Mouse (Mus musculus) heart, embryonic 14.5 days (tissue): ENCODE results near the gene Tspan31. TPM values are rescaled to one million over a fixed set of nuclear protein-coding genes. Genes with fewer than 3 reads are reported as not detected.
A peak's percentile ranks its signal among the peaks of the same experiment; 100 is the strongest.

Source experiments
- ATAC-seq: fragments of 200-750 bp; cut with Nextera tagmentation; 2 replicates; pipeline ENCODE4 v1.8.0; 2017; ENCODE audit warnings: low read depth, moderate TSS enrichment; ENCODE audit not compliant: insufficient number of reproducible peaks, insufficient read depth, low FRiP score
- H3K27ac ChIP-seq, 2 experiments: fragments of 200-500 bp in 1 of 2; fragments of 300-500 bp in 1 of 2; sonication (generic) in 1 of 2; replicated peaks in 1 of 2; 2 replicates each; pipeline ENCODE4 v1.5.1; 2012 to 2014; ENCODE audit warnings: low read depth in 2 of 2, low read length in 2 of 2, control low read depth in 1 of 2, mild to moderate bottlenecking in 1 of 2, mixed read lengths in 1 of 2; ENCODE audit not compliant: control insufficient read depth in 1 of 2, insufficient read depth in 1 of 2
- H3K27me3 ChIP-seq: fragments of 300-500 bp; sonication (generic); 2 replicates; pipeline ENCODE4 v1.6.1; 2014; ENCODE audit warnings: mild to moderate bottlenecking, low read length, control low read depth; ENCODE audit not compliant: control insufficient read depth, insufficient read depth
- H3K36me3 ChIP-seq: fragments of 300-500 bp; sonication (generic); 2 replicates; pipeline ENCODE4 v1.6.1; 2014; ENCODE audit warnings: mild to moderate bottlenecking, control low read depth, low read length, mixed read lengths; ENCODE audit not compliant: control insufficient read depth, insufficient read depth
- H3K4me1 ChIP-seq, 2 experiments: fragments of 200-500 bp in 1 of 2; fragments of 300-500 bp in 1 of 2; sonication (generic) in 1 of 2; 2 replicates each; pipeline ENCODE4 v1.6.1; 2012 to 2014; ENCODE audit warnings: low read length in 2 of 2, control low read depth in 1 of 2, mixed read lengths in 1 of 2; ENCODE audit not compliant: control insufficient read depth in 2 of 2, insufficient read depth in 2 of 2
- H3K4me2 ChIP-seq: fragments of 300-500 bp; sonication (generic); 2 replicates; pipeline ENCODE4 v1.6.1; 2014; ENCODE audit warnings: mild to moderate bottlenecking, low read length
- H3K4me3 ChIP-seq, 2 experiments: fragments of 200-500 bp in 1 of 2; fragments of 300-500 bp in 1 of 2; sonication (generic) in 1 of 2; 2 replicates each; pipeline ENCODE4 v1.5.1; 2012 to 2014; ENCODE audit warnings: low read length in 2 of 2, mild to moderate bottlenecking in 2 of 2, control low read depth in 1 of 2, low read depth in 1 of 2, moderate library complexity in 1 of 2; ENCODE audit not compliant: control insufficient read depth in 1 of 2, insufficient read depth in 1 of 2
- H3K9ac ChIP-seq: fragments of 300-500 bp; sonication (generic); 2 replicates; pipeline ENCODE4 v1.6.1; 2014; ENCODE audit warnings: mild to moderate bottlenecking, low read length
- H3K9me3 ChIP-seq: fragments of 300-500 bp; sonication (generic); 2 replicates; pipeline ENCODE4 v1.6.1; 2016; ENCODE audit warnings: low read length, control low read depth; ENCODE audit not compliant: control insufficient read depth
- WGBS: fragments of 180-500 bp; shearing (Covaris S2); extraction: QIAGEN DNeasy Blood & Tissue Kit; methylation state at CpG from one replicate; pipeline ENCODE4 v1.1.7; 2014; 5-methylcytosine and 5-hydroxymethylcytosine counted together
- polyA plus RNA-seq: library from polyadenylated mRNA; unstranded; fragments of >200 nt; fragmentation: Nextera tagmentation; extraction: Ambion mirVana; gene quantifications from 2 replicates; pipeline ENCODE4 v1.2.1, GENCODE M21; 2014

Tspan31 gene
- polyA plus RNA-seq, 1 experiment from 2014 or later = 101 TPM

- no peaks in the 10 kb centered on the region for H3K4me1 ChIP-seq
- no peak overlapping the region for H3K9ac ChIP-seq
- H3K4me3 ChIP-seq = no peak overlapping the region
- H3K36me3 ChIP-seq = no peaks in the 10 kb centered on the region
- ATAC-seq = no peak
- H3K9me3 ChIP-seq = no peaks in the 10 kb centered on the region
- H3K27me3 ChIP-seq = peaks cover 8% of the 10 kb centered on the region
- no peak overlapping the region for H3K27ac ChIP-seq
- no peak overlapping the region for H3K4me2 ChIP-seq
- WGBS = 80% methylated on average over 12 of the region's 12 CpGs
Observed at GRCm38 (mm10) chr10:127036273-127036672, 33.8 kb downstream of the Tspan31 start.

DNA sequence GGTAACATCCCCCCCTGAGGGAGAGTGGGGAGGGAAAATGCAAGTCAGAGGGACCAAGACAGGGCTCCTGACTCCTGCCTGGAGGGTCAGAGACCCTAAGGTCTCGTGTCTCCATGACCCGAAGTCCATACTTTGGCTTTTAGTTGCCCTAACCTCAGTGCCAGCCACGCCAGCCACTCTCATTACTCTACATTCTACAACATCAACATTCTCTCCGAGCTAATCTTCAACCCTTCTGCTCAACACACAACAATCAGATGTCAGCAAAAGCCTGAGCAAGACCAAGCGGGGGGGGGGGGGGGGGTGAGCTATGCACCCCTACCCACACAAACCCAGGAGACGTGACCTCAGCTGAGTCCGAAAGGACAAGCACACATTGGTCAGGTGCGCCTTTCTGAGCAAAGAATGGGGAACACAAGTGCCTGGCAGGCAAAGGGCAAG is 36.7 kb downstream of the Tspan31 start:
- Histone ChIP-seq H3K4me3 (no peak overlapping the region), H3K36me3 (peaks cover 12% of the 10 kb centered on the region), H3K27me3 (no peaks in the 10 kb centered on the region), H3K4me1 (peaks cover 0 to 6% of the 10 kb centered on the region in 2 experiments; a peak in 2 of 4 replicates), H3K9me3 (no peaks in the 10 kb centered on the region), H3K4me2 (no peak overlapping the region), H3K27ac (no peak overlapping the region), H3K9ac (no peak overlapping the region)
- ATAC-seq = no peak
- 74% methylated on average over 8 of the region's 8 CpGs for WGBS

DNA sequence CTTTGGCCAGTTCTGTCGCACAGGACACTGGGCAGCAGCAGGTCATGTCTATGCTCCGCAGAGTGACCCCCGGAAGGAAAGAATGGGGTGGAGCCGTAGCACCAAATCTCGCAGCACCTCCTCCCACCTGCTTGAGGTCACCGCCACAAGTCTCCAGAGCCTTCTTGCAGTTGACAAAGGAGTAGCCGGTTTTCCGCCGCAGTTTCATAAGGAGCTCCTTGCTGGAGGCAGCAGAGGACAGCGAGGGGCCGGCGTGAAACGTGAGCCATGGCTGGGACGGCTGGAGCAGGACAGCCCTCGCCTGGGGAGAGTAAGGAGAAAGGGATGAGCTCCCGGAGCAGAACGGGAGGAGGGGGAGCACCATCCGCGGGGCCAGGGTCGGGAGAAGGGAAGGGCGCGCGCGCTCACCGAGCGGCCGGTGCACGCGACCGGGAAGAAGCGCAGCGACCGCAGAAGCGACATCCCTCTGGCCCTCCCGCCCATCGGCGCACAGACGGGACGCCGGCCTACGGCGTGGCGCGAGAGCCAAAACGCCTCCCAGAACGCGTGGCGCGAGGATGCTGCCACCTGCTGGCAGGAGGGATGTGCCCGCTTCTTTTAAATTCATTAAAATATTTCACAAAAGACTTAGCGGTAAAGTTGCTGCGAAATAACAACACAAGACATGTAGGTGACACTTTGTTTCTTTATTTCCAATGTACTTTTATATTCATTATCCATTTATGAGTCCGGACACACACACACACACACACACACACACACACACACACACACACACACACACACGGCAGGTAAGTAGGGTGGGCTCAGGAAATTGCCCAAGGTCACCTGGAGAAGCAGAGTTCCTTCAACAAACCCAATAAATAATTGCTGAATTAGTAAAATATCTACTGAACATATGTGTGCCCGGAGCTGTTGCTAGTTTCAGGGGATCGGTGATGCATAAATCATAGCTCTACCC is 39.4 kb downstream of the Tspan31 start, which contains the start of gene Tsfm:
TSS of gene Tsfm (minus strand) at position 505 of the 961 bp plus-strand sequence.
- Histone ChIP-seq H3K9ac (peak within 1 kb of the TSS; percentile 89), H3K4me2 (peak within 1 kb of the TSS; percentile 81), H3K4me1 (peaks cover 0 to 6% of the 10 kb centered on the region in 2 experiments; a peak in 2 of 4 replicates), H3K36me3 (peaks cover 39% of the 10 kb centered on the region), H3K27me3 (no peaks in the 10 kb centered on the region), H3K27ac (peak within 1 kb of the TSS; percentile 17 to 66), H3K9me3 (no peaks in the 10 kb centered on the region), H3K4me3 (peak within 1 kb of the TSS; percentile 68 to 84)
- WGBS = 6% methylated on average over 54 of the region's 56 CpGs
- ATAC-seq = peak; percentile 81

DNA sequence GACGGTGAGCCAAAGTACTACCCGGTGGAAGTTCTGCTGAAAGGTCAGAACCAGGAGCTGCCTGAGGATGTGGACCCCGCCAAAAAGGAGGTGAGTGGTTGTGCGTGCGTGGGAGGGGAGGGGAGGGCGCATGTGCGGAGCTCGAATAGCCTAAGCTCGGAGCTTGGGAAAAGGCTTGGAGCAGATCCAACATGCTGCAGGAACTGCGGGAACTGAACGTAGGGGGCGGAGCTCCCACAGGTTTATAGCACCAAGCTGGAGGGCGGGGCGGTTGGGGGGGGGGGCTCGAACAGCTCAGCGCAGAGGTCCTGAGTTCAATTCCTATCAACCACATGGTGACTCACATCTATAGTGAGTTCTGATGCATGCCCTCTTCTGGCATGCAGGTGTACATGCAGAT is 51.6 kb downstream of the Tspan31 start:
- Histone ChIP-seq H3K36me3 (peaks cover 21% of the 10 kb centered on the region), H3K27ac (no peak overlapping the region), H3K9me3 (no peaks in the 10 kb centered on the region), H3K4me2 (no peak overlapping the region), H3K4me1 (no peaks in the 10 kb centered on the region), H3K9ac (no peak overlapping the region), H3K4me3 (no peak overlapping the region), H3K27me3 (no peaks in the 10 kb centered on the region)
- 72% methylated on average over 16 of the region's 16 CpGs for WGBS
- ATAC-seq = no peak

Other genes with a start within 250 kb of the Tspan31 start
- gene Atp23, start 168.9 kb downstream of the Tspan31 start, polyA plus RNA-seq = 9.4 and 10.0 TPM in 2 replicates
- gene Ctdsp2, start 91.5 kb downstream of the Tspan31 start, polyA plus RNA-seq = 60.4 and 64.4 TPM in 2 replicates
- gene Avil, start 69.6 kb downstream of the Tspan31 start, polyA plus RNA-seq = 0.19 and 0.39 TPM in 2 replicates
- 84.6 and 85.0 TPM in 2 replicates for gene Tsfm, start 39.4 kb downstream of the Tspan31 start, polyA plus RNA-seq
- 36.3 and 37.1 TPM in 2 replicates for gene Mettl1, start 28.9 kb downstream of the Tspan31 start, polyA plus RNA-seq
- 0.16 and 0.30 TPM in 2 replicates for gene Eef1akmt3, start 28.8 kb downstream of the Tspan31 start, polyA plus RNA-seq
- gene Cyp27b1, start 22.0 kb downstream of the Tspan31 start, polyA plus RNA-seq = not detected in 2 replicates
- 0.16 and 0.39 TPM in 2 replicates for gene March9, start 10.1 kb downstream of the Tspan31 start, polyA plus RNA-seq
- gene Cdk4, start 6.7 kb downstream of the Tspan31 start, polyA plus RNA-seq = 929 and 946 TPM in 2 replicates
- 0.27 TPM in 1 of 2 replicates, not detected in the other for gene Agap2, start 5.0 kb upstream of the Tspan31 start, polyA plus RNA-seq
- gene Os9, start 50.9 kb upstream of the Tspan31 start, polyA plus RNA-seq = 27.7 and 28.3 TPM in 2 replicates
- 1.5 and 2.0 TPM in 2 replicates for gene B4galnt1, start 95.0 kb upstream of the Tspan31 start, polyA plus RNA-seq
- gene Slc26a10, start 110.4 kb upstream of the Tspan31 start, polyA plus RNA-seq = 17.4 and 19.3 TPM in 2 replicates
- gene Arhgef25, start 119.8 kb upstream of the Tspan31 start, polyA plus RNA-seq = 18.2 and 22.8 TPM in 2 replicates
- 73.3 and 75.7 TPM in 2 replicates for gene Dtx3, start 125.5 kb upstream of the Tspan31 start, polyA plus RNA-seq
- 17.6 and 22.8 TPM in 2 replicates for gene Pip4k2c, start 141.3 kb upstream of the Tspan31 start, polyA plus RNA-seq
- gene Kif5a, start 193.1 kb upstream of the Tspan31 start, polyA plus RNA-seq = 0.42 and 1.2 TPM in 2 replicates
- gene Dctn2, start 196.1 kb upstream of the Tspan31 start, polyA plus RNA-seq = 126 and 137 TPM in 2 replicates
- gene Mbd6, start 218.8 kb upstream of the Tspan31 start, polyA plus RNA-seq = 13.8 and 16.1 TPM in 2 replicates
- 76.1 and 76.2 TPM in 2 replicates for gene Mars, start 241.5 kb upstream of the Tspan31 start, polyA plus RNA-seq